Mouse (Mus musculus): ENCODE measurements at regions not wholly inside any gene's neighbourhood (a gene's known extent, or its start where the extent isn't known, plus 50 kb on each side); places are given as distances from the start of the nearest gene placed in this dataset.

GRCm38 (mm10) chr8:23314275-23315123 lies 903.3 kb downstream of the Mrps31 start:
- no peak for DNase-seq (ENCODE audit: extremely low spot score in 1 of 2, low spot score in 1 of 2)

DNA sequence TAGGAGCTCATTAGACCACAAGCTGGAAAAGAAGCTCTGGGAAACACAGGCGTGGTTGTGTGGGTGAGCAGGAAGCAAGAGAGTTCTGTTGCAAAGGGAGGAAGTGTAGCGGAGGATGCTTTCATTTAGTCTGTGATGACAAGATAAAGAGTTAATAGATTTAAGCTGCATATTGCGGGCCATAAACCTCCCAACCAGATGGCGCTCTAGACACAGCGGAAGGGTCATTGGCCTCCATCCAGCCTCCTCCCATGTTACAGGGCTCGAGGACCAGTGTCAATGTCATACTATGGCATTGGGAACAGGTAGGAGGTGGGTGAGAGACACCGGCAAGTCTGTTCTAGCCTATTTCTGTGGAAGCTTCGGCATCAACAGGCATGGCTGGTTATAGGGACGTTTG lies 908.4 kb downstream of the Mrps31 start:
- peak in 1 of 2 experiments; percentile 33 for DNase-seq (ENCODE audit: extremely low spot score in 1 of 2, low spot score in 1 of 2)

GRCm38 (mm10) chr8:23321166-23321565 lies 910.0 kb downstream of the Mrps31 start:
- DNase-seq (ENCODE audit: extremely low spot score in 1 of 2, low spot score in 1 of 2): no peak

DNA sequence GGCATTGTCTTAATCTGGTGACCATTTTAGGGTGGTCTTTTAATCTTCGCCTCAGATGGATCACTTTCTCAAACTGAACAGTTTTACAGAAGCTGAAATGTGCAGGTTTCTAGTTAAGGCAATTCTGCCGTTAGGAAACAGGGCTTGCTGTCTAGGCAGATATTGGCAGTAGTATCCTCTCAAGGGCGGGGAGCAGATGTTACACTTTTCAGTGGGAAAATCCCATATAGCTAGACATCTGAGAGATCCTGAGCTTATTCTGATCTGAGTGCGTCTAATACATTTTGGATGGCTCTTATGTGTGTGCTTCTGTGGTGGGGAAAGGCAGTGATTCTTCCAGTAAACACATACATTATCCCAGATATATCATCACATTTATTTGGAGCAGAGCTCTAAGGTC lies 916.1 kb downstream of the Mrps31 start:
- DNase-seq (ENCODE audit: extremely low spot score in 1 of 2, low spot score in 1 of 2): peak in 1 of 2 experiments; percentile 15

GRCm38 (mm10) chr8:23344161-23344560 lies 933.0 kb downstream of the Mrps31 start:
- peak in 1 of 2 experiments; percentile 62 for DNase-seq (ENCODE audit: extremely low spot score in 1 of 2, low spot score in 1 of 2)

DNA sequence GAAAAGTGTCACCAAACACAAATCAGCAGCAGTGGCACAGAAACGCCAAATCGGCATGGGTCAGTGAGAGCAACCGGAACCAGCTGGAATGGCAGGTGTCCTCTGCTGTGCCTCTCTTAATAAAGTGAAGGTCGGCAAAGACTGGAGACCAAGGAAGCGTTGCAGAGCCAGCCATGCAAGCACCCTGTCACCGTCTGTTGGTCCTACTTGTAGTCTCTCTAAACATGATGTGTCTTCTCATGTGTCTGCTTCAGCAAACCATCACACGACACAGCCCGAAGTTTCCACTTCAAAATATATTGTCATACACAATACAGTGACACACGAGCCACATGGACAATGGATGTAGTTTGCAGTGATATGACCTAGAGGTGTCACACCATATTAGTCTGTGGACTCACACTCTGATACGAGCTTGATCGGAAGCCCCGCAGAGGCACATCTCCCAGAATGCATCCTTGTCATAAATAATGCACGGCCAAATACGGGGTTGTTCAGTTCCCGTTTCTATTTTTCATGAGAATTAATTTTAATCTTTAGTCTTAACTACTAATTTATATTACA lies 940.3 kb downstream of the Mrps31 start:
- DNase-seq (ENCODE audit: extremely low spot score in 1 of 2, low spot score in 1 of 2): no peak

DNA sequence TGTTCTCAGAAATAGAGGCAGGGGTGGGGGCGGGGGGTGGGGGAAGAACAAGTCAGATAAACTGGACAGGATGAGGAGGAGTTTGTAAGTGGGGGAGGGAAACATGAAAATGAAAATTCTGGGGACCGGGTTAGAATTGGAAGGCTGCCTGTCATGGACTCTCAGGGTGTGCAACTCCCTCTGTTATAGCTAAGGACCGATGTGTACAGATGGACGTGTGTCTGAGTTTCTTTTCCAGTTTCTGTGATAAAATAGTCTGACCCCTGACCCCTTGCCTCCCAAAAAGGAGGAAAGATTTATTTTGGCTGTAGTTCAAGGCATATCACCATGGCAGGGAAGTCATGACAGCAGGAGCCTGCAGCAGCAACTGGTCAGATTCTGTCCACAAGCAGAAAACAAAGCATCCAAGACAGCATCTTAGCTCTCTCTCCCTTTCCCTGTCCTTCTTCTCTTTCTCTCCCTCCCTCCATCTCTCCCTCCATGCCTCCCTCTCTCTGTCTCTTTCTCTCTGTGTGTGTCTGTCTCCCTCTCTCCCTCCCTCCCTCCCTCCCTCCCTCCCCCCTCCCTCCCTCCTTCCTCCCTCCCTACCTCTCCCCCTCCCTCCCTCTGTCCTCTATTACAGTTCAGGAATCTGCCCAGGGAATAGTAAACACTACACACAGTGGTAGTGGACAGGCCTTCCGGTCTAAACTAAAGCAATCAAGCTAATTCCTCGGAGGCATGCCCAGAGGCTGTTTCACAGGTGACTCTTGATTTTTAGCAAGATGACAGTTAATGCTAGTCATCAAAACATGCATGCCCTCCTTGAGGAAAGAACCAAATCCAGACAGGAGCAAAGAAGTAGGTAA lies 941.3 kb downstream of the Mrps31 start:
- DNase-seq (ENCODE audit: extremely low spot score in 1 of 2, low spot score in 1 of 2): no peak

GRCm38 (mm10) chr8:23360061-23360622 lies 949.0 kb downstream of the Mrps31 start:
- DNase-seq (ENCODE audit: extremely low spot score in 1 of 2, low spot score in 1 of 2): no peak

- no peak for DNase-seq (ENCODE audit: extremely low spot score in 1 of 2, low spot score in 1 of 2)
Observed at GRCm38 (mm10) chr8:23360850-23361274, 949.7 kb downstream of the Mrps31 start.

Measured in frontal cortex, adult 2 months (tissue).